Mouse (Mus musculus): Measurements from ENCODE around the gene Olfr589. TPM values are rescaled to one million over a fixed set of nuclear protein-coding genes. Genes with fewer than 3 reads are reported as not detected.
"Not testable (repeated sequence)": the region's sequence is repeated elsewhere in the genome, so short reads cannot be mapped to it uniquely, and the experiment has no call there.

Olfr589 gene
- total RNA-seq (2021): not detected
- long read RNA-seq, experiment 1: 0 reads
- long read RNA-seq, experiment 2: 0 reads

DNA sequence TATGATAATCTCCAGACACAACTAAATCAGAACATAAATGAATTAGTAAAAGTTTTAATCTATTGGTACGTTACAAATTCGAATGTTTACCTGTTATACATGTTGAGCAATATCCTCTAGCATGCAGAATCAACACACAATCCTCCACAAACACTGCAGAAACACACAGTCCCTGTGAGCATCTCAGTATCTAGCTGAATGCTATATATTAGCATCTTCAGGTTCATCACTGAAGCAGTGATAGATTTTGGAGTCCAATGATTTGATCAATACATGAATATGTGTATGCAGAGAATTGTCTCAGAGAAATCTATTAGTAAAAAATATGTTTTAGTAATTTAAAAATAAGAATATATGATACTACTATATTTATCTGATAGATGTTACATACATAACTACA, at the start of gene Olfr589:
Gene Olfr589, minus strand, starts transcription at position 101 of the 400 bp plus-strand sequence.
- intact Hi-C loops (cut with DNase I): no loop called here

GRCm38 (mm10) chr7:103184503-103184902, 28.3 kb upstream of the Olfr589 start, which contains the start of gene Olfr592:
Gene Olfr592 (plus strand): TSS chr7:103184803.
- intact Hi-C loops (cut with DNase I); DNase-seq: not testable (repeated sequence)

More for the DNA sequence above, at the start of gene Olfr589:
- no peak for DNase-seq

- intact Hi-C loops (cut with DNase I): no loop called here
- no peak for DNase-seq
These were observed 22.1 kb upstream of the Olfr589 start, which contains the start of gene Olfr591 for GRCm38 (mm10) chr7:103178240-103178639. Gene Olfr591 (minus strand): TSS chr7:103178340.

GRCm38 (mm10) chr7:103169697-103170096, 13.5 kb upstream of the Olfr589 start:
- DNase-seq: no peak
- intact Hi-C loops (cut with DNase I): no loop called here

- DNase-seq: no peak
- intact Hi-C loops (cut with DNase I): no loop called here
These were observed 15.6 kb downstream of the Olfr589 start, which contains the start of gene Olfr588-ps1 for GRCm38 (mm10) chr7:103140579-103140978. Gene Olfr588-ps1 (plus strand): TSS chr7:103140879.

DNA sequence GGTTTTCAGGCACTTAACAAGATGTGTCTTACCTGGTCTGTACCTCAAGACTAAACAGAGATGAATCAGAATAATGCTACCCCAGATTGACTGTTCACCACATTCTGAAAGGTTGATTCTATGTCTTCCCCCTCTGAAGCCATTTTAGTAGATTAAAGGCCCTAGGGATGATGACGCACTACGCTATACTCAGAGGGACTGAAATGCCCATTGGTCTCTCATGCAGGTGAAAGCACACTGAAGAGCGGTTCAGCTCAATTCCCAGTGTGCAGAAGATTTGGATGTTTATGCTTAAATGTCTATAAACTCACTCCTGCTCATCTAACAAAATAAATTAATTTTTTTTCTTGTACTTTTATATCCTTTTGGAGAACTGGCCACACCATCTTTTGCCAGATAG, 30.6 kb downstream of the Olfr589 start, which contains the start of gene Olfr586:
Gene Olfr586, minus strand, starts transcription at position 101 of the 400 bp plus-strand sequence.
- intact Hi-C loops (cut with DNase I): no loop called here
- no peak for DNase-seq

DNA sequence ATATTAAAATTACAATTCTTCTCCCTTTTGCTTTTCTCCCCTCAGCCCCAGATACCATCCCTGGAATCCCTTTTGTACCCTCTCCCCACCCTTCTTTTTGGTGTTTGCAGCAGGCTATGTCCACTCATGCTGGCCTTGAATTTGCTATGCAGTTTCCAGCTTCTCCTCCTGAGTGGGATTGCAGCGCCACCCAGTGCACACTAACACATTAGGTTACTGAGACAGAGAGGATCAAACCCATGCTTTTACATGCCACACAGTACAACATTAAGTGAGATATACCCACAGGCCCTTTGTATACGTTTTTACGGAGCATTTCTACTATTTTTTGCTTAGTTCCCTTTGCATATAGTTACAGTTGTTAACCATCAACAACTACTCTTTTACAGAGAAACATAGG, 36.8 kb downstream of the Olfr589 start:
- intact Hi-C loops (cut with DNase I): no loop called here
- no peak for DNase-seq

Other genes with a start within 250 kb of the Olfr589 start
- not detected for gene Olfr571, start 238.8 kb downstream of the Olfr589 start, total RNA-seq (2021)
- not detected for gene Olfr572, start 231.9 kb downstream of the Olfr589 start, total RNA-seq (2021)
- gene Olfr573-ps1, start 213.8 kb downstream of the Olfr589 start, total RNA-seq (2021): not detected
- gene Olfr574, start 207.9 kb downstream of the Olfr589 start, total RNA-seq (2021): not detected
- gene Olfr575, start 197.6 kb downstream of the Olfr589 start, total RNA-seq (2021): not detected
- not detected for gene Olfr576, start 193.7 kb downstream of the Olfr589 start, total RNA-seq (2021)
- gene Olfr577, start 180.4 kb downstream of the Olfr589 start, total RNA-seq (2021): not detected
- gene Olfr578, start 167.0 kb downstream of the Olfr589 start, total RNA-seq (2021): not detected
- not detected for gene Olfr582, start 118.3 kb downstream of the Olfr589 start, total RNA-seq (2021)
- gene Olfr583, start 105.1 kb downstream of the Olfr589 start, total RNA-seq (2021): not detected
- not detected for gene Olfr584, start 74.5 kb downstream of the Olfr589 start, total RNA-seq (2021)
- gene Olfr585, start 58.6 kb downstream of the Olfr589 start, total RNA-seq (2021): not detected
- not detected for gene Olfr586, start 30.7 kb downstream of the Olfr589 start, total RNA-seq (2021)
- not detected for gene Olfr588-ps1, start 15.5 kb downstream of the Olfr589 start, total RNA-seq (2021)
- not detected for gene Olfr591, start 22.0 kb upstream of the Olfr589 start, total RNA-seq (2021)
- gene Olfr592, start 28.4 kb upstream of the Olfr589 start, total RNA-seq (2021): not detected
- not detected for gene Olfr593, start 55.5 kb upstream of the Olfr589 start, total RNA-seq (2021)
- gene Olfr594, start 60.6 kb upstream of the Olfr589 start, total RNA-seq (2021): not detected
- gene Usp17ld, start 96.1 kb upstream of the Olfr589 start, total RNA-seq (2021): not detected
- not detected for gene Olfr596, start 149.3 kb upstream of the Olfr589 start, total RNA-seq (2021)
- not detected for gene Olfr597, start 160.0 kb upstream of the Olfr589 start, total RNA-seq (2021)
- gene Olfr598, start 167.2 kb upstream of the Olfr589 start, total RNA-seq (2021): not detected
- not detected for gene Olfr599, start 179.6 kb upstream of the Olfr589 start, total RNA-seq (2021)
- not detected for gene Olfr600, start 193.3 kb upstream of the Olfr589 start, total RNA-seq (2021)
- gene Olfr601, start 206.3 kb upstream of the Olfr589 start, total RNA-seq (2021): not detected
- gene Olfr603, start 229.8 kb upstream of the Olfr589 start, total RNA-seq (2021): not detected